In the genomic region with DNA sequence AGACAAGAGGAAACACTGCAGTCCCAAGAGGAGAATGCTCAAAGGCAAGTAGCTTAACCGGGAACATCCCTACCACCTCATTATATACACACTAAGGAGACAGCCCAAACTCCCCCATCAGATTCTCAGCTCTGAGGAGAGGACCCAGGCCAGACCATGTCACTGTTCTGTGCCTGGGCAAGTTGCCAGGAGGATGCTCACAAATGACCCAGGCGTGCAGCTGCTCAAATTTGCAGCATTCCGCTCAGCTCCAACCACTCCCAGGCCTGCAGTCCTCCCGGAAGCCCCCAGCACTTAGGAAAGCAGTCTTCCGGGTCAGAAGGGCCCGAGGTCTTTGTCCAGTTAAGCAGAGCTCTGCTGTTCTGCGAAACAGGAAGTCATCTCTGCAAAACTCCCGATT, we compare ENCODE assay signal across 9 mouse cellular contexts. TPM values are rescaled to one million over a fixed set of nuclear protein-coding genes. Genes with fewer than 3 reads are reported as not detected.
DNase-seq lines count a peak whose midpoint lies in the region; ATAC-seq lines count a peak whose summit lies in the region.
"Had no signal": no experiment of that assay in that cellular context is flagged by ENCODE, and none has a peak within 500 bp of the region (broad histone marks: within the 10 kb centered on the region; RNA-seq: fewer than 3 reads in every experiment).

No protein-coding gene starts in this region.

- 27% methylated on average over 8 of the region's 8 CpGs for WGBS in heart, embryonic 16.5 days
- 40% methylated on average over 8 of the region's 8 CpGs for WGBS in limb, embryonic 13.5 days

- H3K4me2 ChIP-seq in heart, embryonic 16.5 days (ENCODE audit: low read depth, low read length) = no peak overlapping the region
- H3K4me2 ChIP-seq in limb, embryonic 13.5 days (replicated peaks) = no peak overlapping the region
- H3K4me2 ChIP-seq: embryonic facial prominence, embryonic 12.5 days had no signal

- H3K9ac ChIP-seq in heart, embryonic 16.5 days (ENCODE audit: low read length) = no peak overlapping the region
- H3K9ac ChIP-seq in limb, embryonic 13.5 days = no peak overlapping the region
- H3K9ac ChIP-seq: embryonic facial prominence, embryonic 12.5 days had no signal

- H3K4me1 ChIP-seq in heart, embryonic 16.5 days (ENCODE audit: control insufficient read depth, insufficient read depth, low read length) = peaks cover 88% of the 10 kb centered on the region
- peaks cover 86% of the 10 kb centered on the region for H3K4me1 ChIP-seq in limb, embryonic 13.5 days

- H3K9me3 ChIP-seq in heart, embryonic 16.5 days (replicated peaks; ENCODE audit: control insufficient read depth, low read length) = no peaks in the 10 kb centered on the region
- no peaks in the 10 kb centered on the region for H3K9me3 ChIP-seq in limb, embryonic 13.5 days
- H3K9me3 ChIP-seq: embryonic facial prominence, embryonic 12.5 days had no signal

- H3K4me3 ChIP-seq in heart, embryonic 16.5 days (ENCODE audit: low read length) = no peak overlapping the region
- H3K4me3 ChIP-seq in limb, embryonic 13.5 days = no peak overlapping the region
- H3K4me3 ChIP-seq: embryonic facial prominence, embryonic 12.5 days had no signal

- peak; percentile 97 for DNase-seq in heart, adult 11 months
- DNase-seq in heart, postnatal 25 days (ENCODE audit: low spot score) = no peak
- peak; percentile 46 to 65 for DNase-seq in adrenal gland, postnatal 36 days
- no peak for DNase-seq in frontal cortex, postnatal 36 days (ENCODE audit: low spot score in 2 of 2)
- DNase-seq in thymus, postnatal 10 days (ENCODE audit: low spot score in 2 of 2) = no peak

- no peaks in the 10 kb centered on the region for H3K27me3 ChIP-seq in heart, embryonic 16.5 days (ENCODE audit: control insufficient read depth, insufficient read depth, low read length)
- H3K27me3 ChIP-seq in limb, embryonic 13.5 days = no peaks in the 10 kb centered on the region
- H3K27me3 ChIP-seq: embryonic facial prominence, embryonic 12.5 days had no signal

- H3K27ac ChIP-seq in heart, embryonic 16.5 days (ENCODE audit: low read length) = peak overlapping the region; percentile 38; the same call in 1 of the 2 replicates
- H3K27ac ChIP-seq in limb, embryonic 13.5 days = no peak overlapping the region; the same call in 1 of the 2 replicates
- H3K27ac ChIP-seq: embryonic facial prominence, embryonic 12.5 days had no signal

- intact Hi-C loops in heart, postnatal 25 days (cut with DNase I) = loop anchor here (2.0 kb wide), 1 partner anchor 31 kb away; no protein-coding TSS in a partner anchor

- H3K36me3 ChIP-seq in heart, embryonic 16.5 days (ENCODE audit: control insufficient read depth, insufficient read depth) = no peaks in the 10 kb centered on the region
- no peaks in the 10 kb centered on the region for H3K36me3 ChIP-seq in limb, embryonic 13.5 days
- H3K36me3 ChIP-seq: embryonic facial prominence, embryonic 12.5 days had no signal

- ATAC-seq in heart, embryonic 16.5 days (replicated peaks; ENCODE audit: extremely low read depth, insufficient read depth, low FRiP score) = no peak
- peak; percentile 38; the same call in 1 of the 2 replicates for ATAC-seq in limb, embryonic 13.5 days (ENCODE audit: low FRiP score, low read depth)
- ATAC-seq in megakaryocyte progenitor cell, adult 5-6 weeks (replicated peaks; ENCODE audit: poor library complexity) = no peak

RNA-seq across cellular contexts. Expression of a gene that starts 31.6 kb away (rescaled TPM):
- 10 to 100 TPM; 67.1 to 78.4 TPM for total RNA-seq in heart, postnatal 25 days (2021)
- total RNA-seq in adrenal gland, postnatal 36 days (2021) = 100 to 1,000 TPM; 104 to 108 TPM
- 36.6 and 38.6 TPM in 2 replicates for polyA plus RNA-seq in heart, embryonic 16.5 days (2015; fragmentation: Nextera tagmentation; extraction: Ambion mirVana)
- polyA plus RNA-seq in limb, embryonic 13.5 days (2015; fragmentation: Nextera tagmentation; extraction: Ambion mirVana) = 34.5 and 35.1 TPM in 2 replicates
- total RNA-seq in megakaryocyte progenitor cell, adult 5-6 weeks (2015) = 97.1 and 100 TPM in 2 replicates
- 73.4 and 76.7 TPM in 2 replicates for total RNA-seq in megakaryocyte progenitor cell, adult 5-6 weeks (2017)

Comparison
In these comparisons a context has a peak if more than half of its experiments do, and no peak if none do; other contexts are left out.
1. DNase-seq: peak in heart, adult 11 months (single experiment) and adrenal gland, postnatal 36 days (2 of 2); none in heart, postnatal 25 days (single experiment), frontal cortex, postnatal 36 days (0 of 2) and thymus, postnatal 10 days (0 of 2).